Comparison of ENCODE assay signal across 16 mouse cellular contexts in the genomic region with DNA sequence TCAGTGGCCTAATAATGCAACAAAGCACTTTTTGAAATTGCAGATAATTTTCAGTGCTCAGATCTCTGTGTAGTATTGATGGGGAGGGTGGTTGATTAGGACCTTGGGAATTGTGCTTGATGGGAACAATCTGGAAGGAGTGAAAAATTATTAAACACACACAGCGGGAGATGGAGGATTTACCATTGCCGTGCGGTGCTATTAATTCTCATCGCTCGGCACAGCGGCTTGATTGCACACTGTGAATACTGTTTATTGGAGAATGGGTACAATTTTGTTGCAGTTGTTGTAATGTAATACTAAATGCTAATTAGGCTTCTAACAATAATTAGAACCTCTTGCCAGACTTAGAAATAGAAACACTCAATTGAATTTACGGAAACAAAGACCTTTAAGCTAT.
"Had no signal": no experiment of that assay in that cellular context is flagged by ENCODE, and none has a peak within 500 bp of the region (broad histone marks: within the 10 kb centered on the region; RNA-seq: fewer than 3 reads in every experiment).

No protein-coding gene starts in this region.

- H3K27ac ChIP-seq: liver, embryonic 13.5 days; midbrain, embryonic 10.5 days; midbrain, embryonic 15.5 days; stomach, embryonic 15.5 days had no signal

- ATAC-seq: lung, postnatal 0 days; midbrain, embryonic 15.5 days had no signal

- DNase-seq: kidney, adult 18-20 months; kidney, adult 9 months; kidney, postnatal 14 days; kidney, postnatal 4 days; left cerebral cortex, postnatal 4 days; liver, embryonic 13.5 days; lung, adult 2 months; retina, postnatal 1 day; right cerebral cortex, postnatal 25 days; spleen, adult 18-20 months; thymus, postnatal 25 days had no signal

- H3K4me3 ChIP-seq: liver, embryonic 13.5 days; megakaryocyte, embryonic 14.5 days; midbrain, embryonic 10.5 days; midbrain, embryonic 15.5 days; stomach, embryonic 15.5 days had no signal

- H3K9me3 ChIP-seq: liver, embryonic 13.5 days; megakaryocyte, embryonic 14.5 days; midbrain, embryonic 10.5 days; midbrain, embryonic 15.5 days; stomach, embryonic 15.5 days had no signal

- H3K9ac ChIP-seq: liver, embryonic 13.5 days; midbrain, embryonic 15.5 days; stomach, embryonic 15.5 days had no signal

- H3K4me2 ChIP-seq: liver, embryonic 13.5 days; midbrain, embryonic 15.5 days; stomach, embryonic 15.5 days had no signal

- H3K27me3 ChIP-seq: liver, embryonic 13.5 days; megakaryocyte, embryonic 14.5 days; midbrain, embryonic 15.5 days; stomach, embryonic 15.5 days had no signal

- H3K4me1 ChIP-seq: liver, embryonic 13.5 days; megakaryocyte, embryonic 14.5 days; midbrain, embryonic 15.5 days; stomach, embryonic 15.5 days had no signal

- H3K36me3 ChIP-seq: liver, embryonic 13.5 days; midbrain, embryonic 10.5 days; midbrain, embryonic 15.5 days; stomach, embryonic 15.5 days had no signal
